Mouse (Mus musculus): ENCODE measurements around the gene Raf1. TPM values are rescaled to one million over a fixed set of nuclear protein-coding genes. Genes with fewer than 3 reads are reported as not detected.

Raf1 gene
- total and polyA plus RNA-seq, 2 experiments from 2014 or later, result 105 to 226 TPM

GRCm38 (mm10) chr6:115701302-115701701, 24.9 kb upstream of the Raf1 start:
- ATAC-seq, result no peak
- 58% methylated on average over 11 of the region's 11 CpGs for whole genome bisulfite sequencing

DNA sequence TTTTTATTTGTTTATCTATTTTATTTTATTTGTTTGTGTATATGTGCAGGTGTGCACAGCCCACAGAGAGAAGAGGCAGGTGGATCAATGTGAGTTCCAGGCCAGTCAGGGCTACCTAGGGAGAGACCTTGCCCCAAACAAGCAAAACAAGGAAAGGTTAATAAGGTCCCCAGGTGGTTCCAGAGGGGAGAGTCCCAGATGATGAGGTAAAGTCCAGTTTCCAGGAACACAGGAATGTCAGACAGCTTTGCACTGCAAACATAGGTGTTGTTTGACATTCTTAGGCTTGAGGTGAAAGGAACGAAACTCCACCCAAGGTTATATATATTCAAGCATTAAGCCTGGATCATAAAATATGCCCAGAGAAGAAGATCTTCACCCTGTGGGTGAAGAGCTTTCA, 24.3 kb upstream of the Raf1 start:
- ATAC-seq (no peak), DNase-seq (no peak)
- Histone ChIP-seq H3K36me3 (ENCODE audit: insufficient read depth) (no peaks in the 10 kb centered on the region), H3K27ac (ENCODE audit: low read depth, low read length) (no peak overlapping the region), H3K9me3 (ENCODE audit: low read length) (no peaks in the 10 kb centered on the region), H3K9ac (no peak overlapping the region), H3K4me1 (ENCODE audit: insufficient read depth) (0 out of 2 replicates have a peak, but pooled peaks cover 2% of the 10 kb centered on the region), H3K4me3 (ENCODE audit: low read depth, low read length) (no peak overlapping the region), H3K4me2 (ENCODE audit: low read depth) (no peak overlapping the region), H3K27me3 (ENCODE audit: insufficient read depth, low read length) (no peaks in the 10 kb centered on the region)
- WGBS, result 97% methylated on average over 1 of the region's 1 CpGs
- no peak for TF ChIP-seq CTCF (IDR thresholded peaks at IDR 0.05; ENCODE audit: low read depth)

More at GRCm38 (mm10) chr6:115701302-115701701, 24.9 kb upstream of the Raf1 start:
- H3K9me3 ChIP-seq (ENCODE audit: low read length), result no peaks in the 10 kb centered on the region
- H3K4me3 ChIP-seq (ENCODE audit: low read depth, low read length), result no peak overlapping the region
- H3K4me1 ChIP-seq (ENCODE audit: insufficient read depth), result 0 out of 2 replicates have a peak, but pooled peaks cover 2% of the 10 kb centered on the region
- no peak for DNase-seq
- no peaks in the 10 kb centered on the region for H3K27me3 ChIP-seq (ENCODE audit: insufficient read depth, low read length)
- H3K27ac ChIP-seq (ENCODE audit: low read depth, low read length), result no peak overlapping the region
- no peak overlapping the region for H3K4me2 ChIP-seq (ENCODE audit: low read depth)
- H3K36me3 ChIP-seq (ENCODE audit: insufficient read depth), result no peaks in the 10 kb centered on the region
- H3K9ac ChIP-seq, result no peak overlapping the region
- TF ChIP-seq CTCF (IDR thresholded peaks at IDR 0.05; ENCODE audit: low read depth), result peak; percentile 22; the same call in 1 of the 2 replicates

- ATAC-seq (no peak), DNase-seq (no peak)
- Histone ChIP-seq H3K4me3 (ENCODE audit: low read depth, low read length) (no peak overlapping the region), H3K9me3 (ENCODE audit: low read length) (no peaks in the 10 kb centered on the region), H3K4me2 (ENCODE audit: low read depth) (no peak overlapping the region), H3K9ac (no peak overlapping the region), H3K4me1 (ENCODE audit: insufficient read depth) (0 out of 2 replicates have a peak, but pooled peaks cover 5% of the 10 kb centered on the region), H3K27me3 (ENCODE audit: insufficient read depth, low read length) (no peaks in the 10 kb centered on the region), H3K27ac (ENCODE audit: low read depth, low read length) (no peak overlapping the region), H3K36me3 (ENCODE audit: insufficient read depth) (no peaks in the 10 kb centered on the region)
- TF ChIP-seq CTCF (IDR thresholded peaks at IDR 0.05; ENCODE audit: low read depth), result peak; percentile 27; the same call in 1 of the 2 replicates
- WGBS, result 82% methylated on average over 4 of the region's 4 CpGs
Measured at GRCm38 (mm10) chr6:115698699-115699098, 22.3 kb upstream of the Raf1 start.

DNA sequence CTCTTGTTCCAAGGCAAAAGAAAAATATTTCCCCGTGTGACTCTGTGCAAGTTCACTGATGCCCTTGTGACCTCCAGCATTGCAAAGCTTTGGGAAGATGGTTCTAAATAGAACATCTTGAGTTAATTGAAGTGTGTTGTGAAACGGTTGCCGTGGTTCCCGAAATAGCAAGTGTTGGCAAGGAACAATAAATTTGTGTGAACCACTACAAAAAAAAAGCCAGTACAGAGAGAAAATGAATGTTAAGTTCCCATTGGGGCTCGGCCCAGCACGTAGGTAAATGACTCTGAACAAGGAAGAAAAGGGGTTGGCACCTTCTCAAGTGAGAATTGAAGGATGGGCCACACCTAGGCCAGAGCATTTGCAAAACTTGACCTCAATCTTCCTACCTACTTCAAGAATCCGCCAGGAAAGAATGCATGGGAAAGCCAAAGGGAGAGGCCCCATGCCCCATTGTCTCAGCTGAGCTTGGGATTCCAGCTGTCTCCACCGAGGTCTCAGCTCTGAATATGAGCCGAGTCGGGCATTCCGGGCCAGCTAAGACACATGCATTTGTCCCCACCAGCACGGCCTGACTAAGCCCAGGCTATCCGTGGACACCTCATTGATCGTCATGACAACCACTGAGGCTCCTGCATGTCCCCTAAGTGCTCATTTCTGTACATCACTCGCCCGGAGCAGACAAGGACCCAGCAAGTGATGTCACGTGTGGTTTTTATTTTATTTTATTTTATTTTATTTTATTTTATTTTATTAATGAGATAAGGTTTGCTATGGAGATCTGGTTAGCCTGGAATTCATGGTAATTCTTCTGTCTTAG, 21.5 kb upstream of the Raf1 start:
- ATAC-seq (peak; percentile 34), DNase-seq (no peak)
- Histone ChIP-seq H3K9ac (no peak overlapping the region), H3K9me3 (ENCODE audit: low read length) (no peaks in the 10 kb centered on the region), H3K27ac (ENCODE audit: low read depth, low read length) (no peak overlapping the region), H3K27me3 (ENCODE audit: insufficient read depth, low read length) (no peaks in the 10 kb centered on the region), H3K4me2 (ENCODE audit: low read depth) (no peak overlapping the region), H3K36me3 (ENCODE audit: insufficient read depth) (no peaks in the 10 kb centered on the region), H3K4me1 (ENCODE audit: insufficient read depth) (0 out of 2 replicates have a peak, but pooled peaks cover 5% of the 10 kb centered on the region), H3K4me3 (ENCODE audit: low read depth, low read length) (no peak overlapping the region)
- no peak for TF ChIP-seq CTCF (IDR thresholded peaks at IDR 0.05; ENCODE audit: low read depth)
- WGBS, result 57% methylated on average over 17 of the region's 17 CpGs

- no peak overlapping the region for H3K27ac ChIP-seq (ENCODE audit: low read depth, low read length)
- H3K27me3 ChIP-seq (ENCODE audit: insufficient read depth, low read length), result no peaks in the 10 kb centered on the region
- TF ChIP-seq CTCF (IDR thresholded peaks at IDR 0.05; ENCODE audit: low read depth), result no peak
- ATAC-seq (no peak), DNase-seq (no peak)
- no peaks in the 10 kb centered on the region for H3K36me3 ChIP-seq (ENCODE audit: insufficient read depth)
- 84% methylated on average over 7 of the region's 7 CpGs for WGBS
- H3K4me1 ChIP-seq (ENCODE audit: insufficient read depth), result 0 out of 2 replicates have a peak, but pooled peaks cover 5% of the 10 kb centered on the region
- no peak overlapping the region for H3K4me2 ChIP-seq (ENCODE audit: low read depth)
- H3K9ac ChIP-seq, result no peak overlapping the region
- no peak overlapping the region for H3K4me3 ChIP-seq (ENCODE audit: low read depth, low read length)
- no peaks in the 10 kb centered on the region for H3K9me3 ChIP-seq (ENCODE audit: low read length)
Measured at GRCm38 (mm10) chr6:115696707-115697215, 20.3 kb upstream of the Raf1 start.

DNA sequence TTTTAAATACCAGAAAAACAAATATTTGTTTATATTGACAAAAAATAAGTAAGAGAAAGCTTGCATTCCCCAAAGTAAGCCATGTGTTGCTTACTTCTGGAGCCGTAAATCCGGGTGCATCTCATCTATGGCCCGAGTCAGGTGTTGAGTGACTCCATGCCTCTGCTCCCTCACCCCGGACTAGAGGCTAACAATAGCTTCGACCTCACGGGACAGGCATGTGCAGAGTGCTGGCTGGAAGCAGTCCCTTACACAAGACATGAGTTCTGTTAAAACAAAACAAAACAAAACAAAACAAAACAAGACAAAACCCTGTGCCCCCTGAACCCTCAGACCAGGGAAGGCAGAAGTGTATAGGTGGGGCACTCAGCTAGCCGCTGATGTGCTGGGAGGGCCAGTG, 18.7 kb upstream of the Raf1 start:
- no peaks in the 10 kb centered on the region for H3K9me3 ChIP-seq (ENCODE audit: low read length)
- H3K27ac ChIP-seq (ENCODE audit: low read depth, low read length), result no peak overlapping the region
- ATAC-seq (no peak), DNase-seq (no peak)
- H3K4me2 ChIP-seq (ENCODE audit: low read depth), result no peak overlapping the region
- 0 out of 2 replicates have a peak, but pooled peaks cover 5% of the 10 kb centered on the region for H3K4me1 ChIP-seq (ENCODE audit: insufficient read depth)
- H3K36me3 ChIP-seq (ENCODE audit: insufficient read depth), result no peaks in the 10 kb centered on the region
- WGBS, result 53% methylated on average over 7 of the region's 7 CpGs
- TF ChIP-seq CTCF (IDR thresholded peaks at IDR 0.05; ENCODE audit: low read depth), result no peak
- no peak overlapping the region for H3K9ac ChIP-seq
- no peaks in the 10 kb centered on the region for H3K27me3 ChIP-seq (ENCODE audit: insufficient read depth, low read length)
- H3K4me3 ChIP-seq (ENCODE audit: low read depth, low read length), result no peak overlapping the region

- no peaks in the 10 kb centered on the region for H3K36me3 ChIP-seq (ENCODE audit: insufficient read depth)
- DNase-seq (no peak), ATAC-seq (no peak)
- no peak overlapping the region for H3K27ac ChIP-seq (ENCODE audit: low read depth, low read length)
- TF ChIP-seq CTCF (IDR thresholded peaks at IDR 0.05; ENCODE audit: low read depth), result no peak
- H3K9me3 ChIP-seq (ENCODE audit: low read length), result no peaks in the 10 kb centered on the region
- no peaks in the 10 kb centered on the region for H3K27me3 ChIP-seq (ENCODE audit: insufficient read depth, low read length)
- H3K9ac ChIP-seq, result no peak overlapping the region
- H3K4me1 ChIP-seq (ENCODE audit: insufficient read depth), result 0 out of 2 replicates have a peak, but pooled peaks cover 5% of the 10 kb centered on the region
- WGBS, result 52% methylated on average over 9 of the region's 9 CpGs
- no peak overlapping the region for H3K4me3 ChIP-seq (ENCODE audit: low read depth, low read length)
- no peak overlapping the region for H3K4me2 ChIP-seq (ENCODE audit: low read depth)
Measured at GRCm38 (mm10) chr6:115694441-115694842, 18.0 kb upstream of the Raf1 start.
